Mouse (Mus musculus) megakaryocyte, adult 5-6 weeks (primary cell): ENCODE results near the gene Cnga3. TPM values are rescaled to one million over a fixed set of nuclear protein-coding genes. Genes with fewer than 3 reads are reported as not detected.

Experiments
- ATAC-seq: 2 replicates; pipeline ENCODE4 v1.8.0; 2016; ENCODE audit warnings: mild to moderate bottlenecking, inconsistent platforms; ENCODE audit not compliant: poor library complexity, severe bottlenecking
- total RNA-seq, 2 experiments: library from RNA; stranded (forward) in 1 of 2; stranded (reverse) in 1 of 2; fragments of 153-499, 151-499 nt in 1 of 2; fragments of 221-1000, 200-1000 nt in 1 of 2; gene quantifications; 2 replicates each; pipeline versions ENCODE4 v1.2.3 to v1.2.4; 2015 to 2017

The Cnga3 gene
- total RNA-seq, 2 experiments from 2014 or later, result not detected

DNA sequence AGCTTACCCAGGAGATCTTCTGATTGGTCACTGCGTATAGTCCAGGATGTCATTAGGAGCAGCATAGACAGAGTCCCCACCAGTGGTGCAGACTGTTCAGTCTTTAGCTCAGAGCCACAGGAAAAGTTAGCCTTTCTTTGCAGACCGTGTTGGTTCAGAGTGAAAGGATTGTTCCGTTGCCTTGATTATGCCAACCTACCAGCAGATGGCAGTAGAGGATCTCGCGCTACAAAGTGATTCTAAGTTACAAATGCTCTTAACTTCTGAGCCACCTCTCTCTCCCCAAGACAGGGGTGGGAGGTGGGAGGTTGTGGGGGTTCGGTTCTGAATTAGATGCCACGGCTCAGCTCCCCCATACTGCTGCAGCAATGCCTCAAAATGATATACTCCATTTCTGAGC lies 58.2 kb downstream of the Cnga3 start:
- ATAC-seq, result peak; percentile 76

DNA sequence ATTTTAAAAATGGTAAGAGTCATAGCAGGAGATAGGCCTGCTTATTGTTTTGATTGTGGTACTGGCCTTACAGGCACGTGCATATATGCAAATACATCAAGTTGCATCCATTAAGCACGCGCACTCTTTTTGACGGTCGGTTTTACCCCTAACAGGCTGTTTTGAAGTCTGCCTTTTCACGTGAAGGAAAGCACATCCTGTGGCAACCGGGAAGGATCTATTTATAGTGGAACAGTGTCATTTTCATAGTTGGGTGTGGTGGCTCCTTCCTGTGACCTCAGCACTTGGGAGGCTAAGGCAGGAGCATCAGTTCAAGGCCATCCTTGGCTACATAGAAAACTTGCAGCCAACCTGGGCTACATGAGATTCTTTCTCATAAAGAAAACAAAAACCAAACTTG lies 72.3 kb downstream of the Cnga3 start:
- ATAC-seq, result no peak

DNA sequence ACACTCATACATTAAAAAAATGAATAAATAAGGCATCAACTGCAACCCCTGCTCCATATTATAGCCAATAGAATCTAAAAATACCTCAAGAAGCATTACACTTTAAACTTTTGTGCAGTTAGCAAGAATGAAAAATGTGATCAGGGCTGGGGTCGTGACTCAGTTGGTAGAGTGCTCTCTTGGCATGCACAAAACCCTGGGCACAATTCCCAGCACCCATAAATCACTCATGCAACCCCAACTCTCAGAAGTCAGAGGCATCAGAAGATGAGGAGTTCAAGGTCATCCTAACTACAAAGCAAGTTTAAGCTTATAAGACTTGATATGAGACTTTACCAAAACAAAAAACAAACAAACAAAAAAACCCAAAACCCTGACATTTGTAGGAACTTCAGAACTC lies 73.5 kb downstream of the Cnga3 start:
- ATAC-seq, result no peak

DNA sequence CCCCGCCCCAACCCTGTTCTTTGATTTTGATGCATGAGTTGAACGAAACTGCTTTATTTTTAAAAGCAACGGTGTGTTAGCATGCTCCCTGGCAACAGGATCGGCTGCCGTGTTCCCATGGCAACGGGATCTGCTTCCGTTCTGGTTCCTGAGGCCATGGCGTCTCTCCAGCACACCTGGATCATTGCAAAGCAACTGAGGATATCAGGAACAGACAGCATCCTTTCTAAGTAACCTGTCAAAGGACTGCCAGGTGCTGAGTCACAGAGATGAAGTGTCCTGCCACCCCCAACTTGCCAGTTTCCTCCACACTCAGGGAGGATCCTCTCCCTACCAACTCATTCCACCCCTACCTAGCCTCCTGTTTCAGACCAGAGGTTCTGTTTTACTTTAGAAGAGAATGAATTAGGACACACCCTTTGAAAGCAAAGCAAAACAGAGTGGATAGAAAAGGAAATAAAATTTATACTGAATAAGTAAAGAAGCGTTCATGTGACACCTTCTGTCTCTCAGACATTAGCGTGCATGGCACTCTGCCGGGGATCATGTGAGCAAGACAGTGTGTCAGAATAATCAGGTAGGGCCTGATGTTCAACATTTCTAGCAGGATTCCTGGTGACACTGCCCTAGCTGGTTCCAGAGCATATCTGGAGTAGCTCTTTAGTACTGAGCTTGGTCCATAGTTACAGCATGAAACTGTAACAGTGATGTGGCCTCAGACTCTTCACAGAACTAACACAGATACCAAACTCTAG lies 74.1 kb downstream of the Cnga3 start:
- ATAC-seq, result no peak

- ATAC-seq, result no peak
Measured at GRCm38 (mm10) chr1:37288941-37289340, 74.7 kb downstream of the Cnga3 start.

GRCm38 (mm10) chr1:37296414-37296813 lies 82.2 kb downstream of the Cnga3 start:
- ATAC-seq, result no peak

DNA sequence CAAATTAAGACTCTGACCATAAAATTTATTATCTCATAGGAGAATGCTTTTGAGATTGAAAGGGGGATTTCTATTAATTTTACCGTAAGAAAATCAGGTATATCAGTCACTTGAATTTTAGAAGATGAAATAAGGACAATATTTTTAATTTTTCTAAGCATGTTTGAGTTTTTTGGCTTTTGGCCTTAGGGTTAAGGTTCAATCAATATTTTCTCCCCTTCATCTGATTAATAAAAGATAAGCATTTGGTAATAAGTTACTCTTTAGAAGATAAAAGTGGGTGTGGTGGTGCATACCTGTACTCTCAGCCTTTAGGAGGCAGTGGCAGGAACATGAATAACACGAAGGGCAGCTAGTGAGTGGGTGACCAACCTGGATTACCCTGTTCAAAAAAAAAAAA lies 84.7 kb downstream of the Cnga3 start:
- ATAC-seq, result no peak

DNA sequence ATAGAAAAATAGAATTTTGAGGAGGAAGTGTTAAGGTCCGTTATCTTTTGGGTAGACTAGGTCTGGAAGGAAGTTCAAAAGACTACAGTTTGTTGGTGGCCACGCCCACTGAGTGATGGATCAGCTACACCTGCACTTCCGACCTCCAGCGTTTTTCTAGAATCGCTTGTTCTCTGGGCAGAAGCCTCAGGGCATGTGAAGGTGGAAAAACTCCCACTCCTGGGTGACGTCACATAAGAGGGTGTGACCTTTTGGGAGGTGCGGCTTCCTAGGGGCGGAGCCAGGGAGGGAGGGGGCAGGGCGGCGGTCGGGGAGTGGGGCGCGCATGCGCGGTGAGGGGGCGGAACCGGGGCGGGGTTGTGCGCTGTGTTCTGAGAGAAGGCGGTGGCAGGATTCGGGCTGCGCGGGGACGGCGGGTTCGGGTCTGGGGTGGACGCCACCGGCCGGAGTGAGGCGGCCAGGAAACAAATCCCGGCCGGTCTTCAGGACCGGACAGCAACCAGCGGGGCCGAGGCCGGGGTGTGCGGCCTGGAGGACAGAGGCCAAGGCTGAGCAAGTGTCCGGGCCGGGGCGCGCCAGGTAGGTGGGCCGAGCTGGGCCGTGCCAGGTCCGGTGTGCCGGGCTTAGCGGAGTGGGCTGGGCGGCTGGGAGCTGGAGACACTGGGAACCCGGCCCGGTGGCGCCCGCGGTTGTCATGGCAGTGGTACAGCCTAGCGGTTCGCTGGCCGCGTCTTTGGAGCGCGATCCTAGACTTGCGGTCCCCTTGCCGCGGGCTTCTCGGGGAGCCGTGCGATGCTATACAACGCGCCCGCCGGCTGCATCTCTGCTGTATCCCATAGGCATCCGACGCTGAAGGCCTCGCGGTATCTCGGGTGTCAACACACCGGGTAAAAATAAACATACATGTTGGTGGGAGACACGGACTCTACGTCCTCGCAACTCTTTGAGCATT lies 85.6 kb downstream of the Cnga3 start, which contains the start of gene Inpp4a:
Inpp4a (plus strand) TSS at position 326 of the 952 bp plus-strand sequence.
- peak; percentile 79 for ATAC-seq

- peak; percentile 79 for ATAC-seq
Measured at GRCm38 (mm10) chr1:37300650-37301049, 86.4 kb downstream of the Cnga3 start.

DNA sequence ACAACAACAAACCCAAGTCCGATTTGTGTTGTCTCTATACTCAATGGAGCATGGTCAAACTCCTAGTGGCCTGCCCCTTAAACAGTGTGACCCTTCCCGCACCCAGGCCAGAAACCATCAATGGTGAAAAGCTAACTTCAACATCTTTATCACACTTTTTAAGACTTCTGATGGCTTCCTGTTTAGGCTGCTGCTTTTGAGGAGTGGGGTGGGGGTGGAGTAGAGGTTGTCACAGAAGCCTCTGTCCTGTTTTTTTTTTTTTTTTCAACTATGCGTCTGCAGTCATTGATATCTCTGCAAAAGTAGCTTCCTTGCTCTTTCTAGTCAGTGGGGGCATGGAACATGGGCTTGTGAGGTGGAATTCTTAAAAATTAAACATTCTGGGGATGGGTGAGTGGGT lies 88.6 kb downstream of the Cnga3 start:
- no peak for ATAC-seq

DNA sequence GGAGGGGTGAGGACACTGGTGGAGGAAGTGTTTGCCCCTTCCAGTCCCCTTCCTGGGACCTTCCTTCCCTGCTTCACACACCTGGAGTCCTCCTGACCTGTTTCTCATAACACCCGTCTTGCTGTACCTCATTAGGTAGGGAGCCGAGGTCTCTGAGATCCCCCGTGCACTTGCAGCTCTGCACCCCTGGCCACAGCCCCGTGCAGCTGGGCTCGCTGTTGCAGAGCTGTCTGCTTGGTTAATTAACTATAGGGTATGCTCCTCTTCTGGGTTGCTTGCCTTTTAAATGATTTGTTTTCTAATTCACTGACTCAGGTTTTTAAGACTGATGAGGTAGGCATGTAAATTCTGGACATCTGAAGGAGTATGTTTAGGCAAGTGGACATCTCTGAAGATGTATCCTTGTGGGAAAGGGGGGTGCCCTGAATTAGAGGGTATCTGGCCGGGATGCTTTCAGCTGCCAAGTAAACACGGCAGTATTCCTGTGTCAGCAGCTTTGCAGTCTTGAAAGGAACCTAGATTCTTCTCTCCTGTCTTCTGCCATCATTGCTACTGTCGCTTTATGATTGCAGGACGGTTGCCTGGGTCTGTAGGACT lies 91.6 kb downstream of the Cnga3 start:
- ATAC-seq, result no peak

- ATAC-seq, result peak; percentile 65
Measured at GRCm38 (mm10) chr1:37307586-37307985, 93.4 kb downstream of the Cnga3 start.

- ATAC-seq, result peak; percentile 34
Measured at GRCm38 (mm10) chr1:37308021-37308742, 93.9 kb downstream of the Cnga3 start.

- peak; percentile 71 for ATAC-seq
Measured at GRCm38 (mm10) chr1:37308743-37309100, 94.5 kb downstream of the Cnga3 start.

DNA sequence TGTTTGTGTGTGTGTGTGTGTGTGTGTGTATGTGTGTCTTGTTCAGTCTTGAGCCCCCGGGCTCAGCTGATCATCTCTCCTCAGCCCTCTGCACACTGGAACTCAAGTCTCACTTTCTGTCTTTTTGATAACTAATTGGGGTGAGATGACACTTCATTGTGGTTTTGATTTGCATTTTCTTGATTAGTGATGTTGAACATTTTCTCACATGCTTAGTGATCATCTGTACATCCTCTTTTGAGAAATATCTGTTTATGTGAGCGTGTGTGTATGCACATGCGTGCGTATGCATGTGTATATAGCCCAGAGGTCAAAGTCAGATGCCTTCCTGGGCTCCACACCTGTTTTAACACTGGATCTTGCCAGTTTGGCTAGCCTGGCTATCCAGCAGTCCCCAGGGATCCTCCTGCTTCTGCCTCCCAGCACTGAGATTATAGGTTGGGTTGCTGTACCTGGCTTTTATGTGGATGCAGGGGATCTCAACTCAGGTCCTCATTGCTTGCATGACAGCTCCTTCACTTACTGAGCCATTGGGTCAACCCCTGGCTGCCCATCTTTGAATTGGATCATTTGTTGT lies 95.8 kb downstream of the Cnga3 start:
- no peak for ATAC-seq

Other genes with a start within 250 kb of the Cnga3 start
- gene Vwa3b, start 187.8 kb upstream of the Cnga3 start, total RNA-seq (2015), result 0.11 TPM in 1 of 2 replicates, not detected in the other
- 0.15 TPM in 1 of 2 replicates, not detected in the other for gene Vwa3b, start 187.8 kb upstream of the Cnga3 start, total RNA-seq (2017)
- gene Inpp4a, start 85.4 kb downstream of the Cnga3 start, total RNA-seq (2015), result 44.0 and 44.2 TPM in 2 replicates
- 23.2 and 36.3 TPM in 2 replicates for gene Inpp4a, start 85.4 kb downstream of the Cnga3 start, total RNA-seq (2017)
- gene Coa5, start 215.7 kb downstream of the Cnga3 start, total RNA-seq (2015), result 56.4 and 65.4 TPM in 2 replicates
- gene Coa5, start 215.7 kb downstream of the Cnga3 start, total RNA-seq (2017), result 50.8 and 54.5 TPM in 2 replicates
- gene Unc50, start 215.7 kb downstream of the Cnga3 start, total RNA-seq (2015), result 84.0 and 91.7 TPM in 2 replicates
- gene Unc50, start 215.7 kb downstream of the Cnga3 start, total RNA-seq (2017), result 40.2 and 48.4 TPM in 2 replicates